Mouse (Mus musculus) midbrain, embryonic 11.5 days (tissue): ENCODE results near the gene Erich3. TPM values are rescaled to one million over a fixed set of nuclear protein-coding genes. Genes with fewer than 3 reads are reported as not detected.

Source experiments
- ATAC-seq: fragments of 200-750 bp; cut with Nextera tagmentation; 2 replicates; pipeline ENCODE4 v1.8.0; 2017; ENCODE audit warnings: moderate TSS enrichment, moderate library complexity; ENCODE audit not compliant: low FRiP score
- DNase-seq: peaks from one replicate; pipeline ENCODE4 v3.0.0; 2015; ENCODE audit warnings: low spot score; ENCODE audit errors: missing footprints
- H3K27ac ChIP-seq: fragments of 300-500 bp; sonication (generic); 2 replicates; pipeline ENCODE4 v1.5.1; 2014; ENCODE audit warnings: low read depth, low read length
- H3K27me3 ChIP-seq: fragments of 300-500 bp; sonication (generic); 2 replicates; pipeline ENCODE4 v1.6.1; 2014; ENCODE audit warnings: mild to moderate bottlenecking, low read length, moderate library complexity, mixed read lengths; ENCODE audit not compliant: control insufficient read depth, insufficient read depth
- H3K36me3 ChIP-seq: fragments of 300-500 bp; sonication (generic); 2 replicates; pipeline ENCODE4 v1.6.1; 2014; ENCODE audit warnings: mild to moderate bottlenecking, low read length, moderate library complexity, mixed read lengths; ENCODE audit not compliant: control insufficient read depth, insufficient read depth
- H3K4me1 ChIP-seq: fragments of 300-500 bp; sonication (generic); 2 replicates; pipeline ENCODE4 v1.6.1; 2014; ENCODE audit warnings: low read length; ENCODE audit not compliant: control insufficient read depth, insufficient read depth
- H3K4me2 ChIP-seq: fragments of 300-500 bp; sonication (generic); 2 replicates; pipeline ENCODE4 v1.6.1; 2014; ENCODE audit warnings: mild to moderate bottlenecking, moderate library complexity
- H3K4me3 ChIP-seq: fragments of 300-500 bp; sonication (generic); 2 replicates; pipeline ENCODE4 v1.5.1; 2014; ENCODE audit warnings: low read depth, low read length
- H3K9ac ChIP-seq: fragments of 300-500 bp; sonication (generic); 2 replicates; pipeline ENCODE4 v1.6.1; 2014; ENCODE audit warnings: low read length
- H3K9me3 ChIP-seq: fragments of 300-500 bp; sonication (generic); 2 replicates; pipeline ENCODE4 v1.6.1; 2016; ENCODE audit warnings: low read length; ENCODE audit not compliant: control insufficient read depth
- WGBS: fragments of 180-500 bp; shearing (Covaris S2); extraction: QIAGEN DNeasy Blood & Tissue Kit; methylation state at CpG from one replicate; pipeline ENCODE4 v1.1.7; 2014; 5-methylcytosine and 5-hydroxymethylcytosine counted together
- polyA plus RNA-seq: library from polyadenylated mRNA; unstranded; fragments of >200 nt; fragmentation: Nextera tagmentation; extraction: Ambion mirVana; gene quantifications from 2 replicates; pipeline ENCODE4 v1.2.1, GENCODE M21; 2014

Erich3 gene
- polyA plus RNA-seq, 1 experiment from 2014 or later: 0.20 TPM

GRCm38 (mm10) chr3:154741496-154741895 lies 77.8 kb downstream of the Erich3 start:
- Histone ChIP-seq H3K36me3 (no peaks in the 10 kb centered on the region), H3K4me1 (no peaks in the 10 kb centered on the region), H3K27ac (no peak overlapping the region), H3K9me3 (no peaks in the 10 kb centered on the region), H3K4me2 (no peak overlapping the region), H3K9ac (no peak overlapping the region), H3K27me3 (no peaks in the 10 kb centered on the region), H3K4me3 (no peak overlapping the region)
- no peak for DNase-seq
- WGBS: 68% methylated on average over 5 of the region's 5 CpGs
- ATAC-seq: no peak

- no peaks in the 10 kb centered on the region for H3K36me3 ChIP-seq
- no peak overlapping the region for H3K4me3 ChIP-seq
- 66% methylated on average over 5 of the region's 5 CpGs for WGBS
- DNase-seq (no peak), ATAC-seq (no peak)
- H3K4me1 ChIP-seq: no peaks in the 10 kb centered on the region
- H3K4me2 ChIP-seq: no peak overlapping the region
- H3K27ac ChIP-seq: no peak overlapping the region
- no peaks in the 10 kb centered on the region for H3K9me3 ChIP-seq
- H3K9ac ChIP-seq: no peak overlapping the region
- H3K27me3 ChIP-seq: no peaks in the 10 kb centered on the region
Measured at GRCm38 (mm10) chr3:154742927-154743326, 79.3 kb downstream of the Erich3 start.

GRCm38 (mm10) chr3:154744317-154744716 lies 80.7 kb downstream of the Erich3 start:
- Histone ChIP-seq H3K27ac (no peak overlapping the region), H3K9me3 (no peaks in the 10 kb centered on the region), H3K4me2 (no peak overlapping the region), H3K4me3 (no peak overlapping the region), H3K4me1 (no peaks in the 10 kb centered on the region), H3K36me3 (no peaks in the 10 kb centered on the region), H3K9ac (no peak overlapping the region), H3K27me3 (no peaks in the 10 kb centered on the region)
- ATAC-seq (no peak), DNase-seq (no peak)
- WGBS: 89% methylated on average over 2 of the region's 2 CpGs

- Histone ChIP-seq H3K9me3 (no peaks in the 10 kb centered on the region), H3K27me3 (no peaks in the 10 kb centered on the region), H3K4me2 (no peak overlapping the region), H3K27ac (no peak overlapping the region), H3K4me1 (no peaks in the 10 kb centered on the region), H3K4me3 (no peak overlapping the region), H3K36me3 (no peaks in the 10 kb centered on the region), H3K9ac (no peak overlapping the region)
- no peak for DNase-seq
- WGBS: 51% methylated on average over 3 of the region's 3 CpGs
- ATAC-seq: no peak
Measured at GRCm38 (mm10) chr3:154754505-154754904, 90.8 kb downstream of the Erich3 start.

GRCm38 (mm10) chr3:154755225-154755624 lies 91.6 kb downstream of the Erich3 start:
- Histone ChIP-seq H3K4me2 (no peak overlapping the region), H3K4me3 (no peak overlapping the region), H3K36me3 (no peaks in the 10 kb centered on the region), H3K27me3 (no peaks in the 10 kb centered on the region), H3K9me3 (no peaks in the 10 kb centered on the region), H3K4me1 (no peaks in the 10 kb centered on the region), H3K9ac (no peak overlapping the region), H3K27ac (no peak overlapping the region)
- no peak for ATAC-seq
- DNase-seq: no peak
- WGBS: 93% methylated on average over 3 of the region's 3 CpGs

GRCm38 (mm10) chr3:154758089-154758488 lies 94.4 kb downstream of the Erich3 start:
- Histone ChIP-seq H3K9me3 (no peaks in the 10 kb centered on the region), H3K4me2 (no peak overlapping the region), H3K36me3 (no peaks in the 10 kb centered on the region), H3K27ac (no peak overlapping the region), H3K9ac (no peak overlapping the region), H3K4me1 (no peaks in the 10 kb centered on the region), H3K4me3 (no peak overlapping the region), H3K27me3 (no peaks in the 10 kb centered on the region)
- DNase-seq: no peak
- ATAC-seq: no peak
- 75% methylated on average over 3 of the region's 3 CpGs for WGBS

- no peaks in the 10 kb centered on the region for H3K36me3 ChIP-seq
- DNase-seq: no peak
- H3K27ac ChIP-seq: no peak overlapping the region
- no peak overlapping the region for H3K4me3 ChIP-seq
- H3K9ac ChIP-seq: no peak overlapping the region
- WGBS: 85% methylated on average over 3 of the region's 3 CpGs
- ATAC-seq: no peak
- H3K9me3 ChIP-seq: no peaks in the 10 kb centered on the region
- H3K4me2 ChIP-seq: no peak overlapping the region
- H3K27me3 ChIP-seq: no peaks in the 10 kb centered on the region
- H3K4me1 ChIP-seq: no peaks in the 10 kb centered on the region
Measured at GRCm38 (mm10) chr3:154761108-154761507, 97.4 kb downstream of the Erich3 start.

GRCm38 (mm10) chr3:154763374-154763773 lies 99.7 kb downstream of the Erich3 start:
- Histone ChIP-seq H3K27me3 (no peaks in the 10 kb centered on the region), H3K4me1 (no peaks in the 10 kb centered on the region), H3K4me3 (no peak overlapping the region), H3K4me2 (no peak overlapping the region), H3K36me3 (no peaks in the 10 kb centered on the region), H3K9ac (no peak overlapping the region), H3K27ac (no peak overlapping the region), H3K9me3 (no peaks in the 10 kb centered on the region)
- ATAC-seq (no peak), DNase-seq (no peak)
- WGBS: 72% methylated on average over 9 of the region's 9 CpGs

GRCm38 (mm10) chr3:154764115-154764514 lies 100.5 kb downstream of the Erich3 start:
- H3K27ac ChIP-seq: no peak overlapping the region

GRCm38 (mm10) chr3:154766321-154766720 lies 102.7 kb downstream of the Erich3 start:
- DNase-seq (no peak), ATAC-seq (no peak)
- no peak overlapping the region for H3K9ac ChIP-seq
- H3K27me3 ChIP-seq: no peaks in the 10 kb centered on the region
- no peak overlapping the region for H3K4me3 ChIP-seq
- H3K9me3 ChIP-seq: no peaks in the 10 kb centered on the region
- H3K4me2 ChIP-seq: no peak overlapping the region
- WGBS: 84% methylated on average over 4 of the region's 4 CpGs
- no peak overlapping the region for H3K27ac ChIP-seq
- H3K36me3 ChIP-seq: no peaks in the 10 kb centered on the region
- no peaks in the 10 kb centered on the region for H3K4me1 ChIP-seq

More at GRCm38 (mm10) chr3:154764115-154764514, 100.5 kb downstream of the Erich3 start:
- no peaks in the 10 kb centered on the region for H3K27me3 ChIP-seq
- no peak overlapping the region for H3K4me2 ChIP-seq
- no peaks in the 10 kb centered on the region for H3K9me3 ChIP-seq
- no peak for DNase-seq
- H3K9ac ChIP-seq: no peak overlapping the region
- 83% methylated on average over 7 of the region's 7 CpGs for WGBS
- no peaks in the 10 kb centered on the region for H3K4me1 ChIP-seq
- no peaks in the 10 kb centered on the region for H3K36me3 ChIP-seq
- ATAC-seq: no peak
- H3K4me3 ChIP-seq: no peak overlapping the region
